Mouse (Mus musculus) left cerebral cortex, adult 11 months (tissue): ENCODE measurements around the gene Ror1.

Source experiments
- DNase-seq: peaks from one replicate; pipeline ENCODE4 v3.0.0; 2022; ENCODE audit warnings: low spot score

Ror1 gene

GRCm38 (mm10) chr4:100095685-100096595, at the start of gene Ror1:
Gene Ror1, plus strand, starts transcription at chr4:100095791.
- peak; percentile 69 for DNase-seq

GRCm38 (mm10) chr4:100047066-100047465, 48.5 kb upstream of the Ror1 start:
- no peak for DNase-seq

- DNase-seq = no peak
Measured at GRCm38 (mm10) chr4:100048351-100048950, 47.1 kb upstream of the Ror1 start.

- no peak for DNase-seq
Measured at GRCm38 (mm10) chr4:100051767-100052166, 43.8 kb upstream of the Ror1 start.

- DNase-seq = no peak
Measured at GRCm38 (mm10) chr4:100052258-100052657, 43.3 kb upstream of the Ror1 start.

- DNase-seq = no peak
Measured at GRCm38 (mm10) chr4:100056046-100056445, 39.5 kb upstream of the Ror1 start.

- DNase-seq = no peak
Measured at GRCm38 (mm10) chr4:100056446-100056845, 39.1 kb upstream of the Ror1 start.

- DNase-seq = no peak
Measured at GRCm38 (mm10) chr4:100057381-100057780, 38.2 kb upstream of the Ror1 start.

GRCm38 (mm10) chr4:100058631-100059030, 37.0 kb upstream of the Ror1 start:
- DNase-seq = no peak

GRCm38 (mm10) chr4:100059811-100060210, 35.8 kb upstream of the Ror1 start:
- no peak for DNase-seq

- no peak for DNase-seq
Measured at GRCm38 (mm10) chr4:100061396-100062066, 34.1 kb upstream of the Ror1 start.

GRCm38 (mm10) chr4:100065686-100066085, 29.9 kb upstream of the Ror1 start:
- DNase-seq = no peak

GRCm38 (mm10) chr4:100070101-100070500, 25.5 kb upstream of the Ror1 start:
- DNase-seq = no peak

- no peak for DNase-seq
Measured at GRCm38 (mm10) chr4:100096596-100097181, 1.1 kb downstream of the Ror1 start.

- DNase-seq = no peak
Measured at GRCm38 (mm10) chr4:100097364-100097979, 1.9 kb downstream of the Ror1 start.

GRCm38 (mm10) chr4:100101066-100101820, 5.7 kb downstream of the Ror1 start:
- DNase-seq = no peak

- no peak for DNase-seq
Measured at GRCm38 (mm10) chr4:100101844-100102243, 6.3 kb downstream of the Ror1 start.

GRCm38 (mm10) chr4:100104241-100104640, 8.7 kb downstream of the Ror1 start:
- no peak for DNase-seq

GRCm38 (mm10) chr4:100107593-100107992, 12.0 kb downstream of the Ror1 start:
- DNase-seq = no peak

GRCm38 (mm10) chr4:100108551-100108950, 13.0 kb downstream of the Ror1 start:
- no peak for DNase-seq

- DNase-seq = no peak
Measured at GRCm38 (mm10) chr4:100114148-100114547, 18.6 kb downstream of the Ror1 start.
